Comparison of ENCODE assay signal across 15 mouse cellular contexts in genomic region chr12:109594961-109595360, GRCm38 (mm10). TPM values are rescaled to one million over a fixed set of nuclear protein-coding genes. Genes with fewer than 3 reads are reported as not detected.
DNase-seq lines count a peak whose midpoint lies in the region; ATAC-seq lines count a peak whose summit lies in the region.
"Had no signal": no experiment of that assay in that cellular context is flagged by ENCODE, and none has a peak within 500 bp of the region (broad histone marks: within the 10 kb centered on the region; RNA-seq: fewer than 3 reads in every experiment).

No protein-coding gene starts in this region.

- H3K4me3 ChIP-seq in liver, embryonic 12.5 days, result no peak overlapping the region
- H3K4me3 ChIP-seq in liver, embryonic 11.5 days (ENCODE audit: low read depth, low read length), result no peak overlapping the region
- H3K4me3 ChIP-seq in intestine, embryonic 14.5 days (ENCODE audit: low read depth, low read length), result no peak overlapping the region
- H3K4me3 ChIP-seq in forebrain, embryonic 11.5 days (ENCODE audit: low read depth, low read length), result no peak overlapping the region
- H3K4me3 ChIP-seq: liver, embryonic 15.5 days had no signal

- H3K36me3 ChIP-seq in liver, embryonic 12.5 days, result peaks cover 46% of the 10 kb centered on the region
- H3K36me3 ChIP-seq in liver, embryonic 11.5 days (ENCODE audit: control insufficient read depth, insufficient read depth, low read length), result peaks cover 9% of the 10 kb centered on the region
- H3K36me3 ChIP-seq in intestine, embryonic 14.5 days (ENCODE audit: control insufficient read depth, insufficient read depth, low read length), result peaks cover 56% of the 10 kb centered on the region
- H3K36me3 ChIP-seq in forebrain, embryonic 11.5 days (ENCODE audit: control insufficient read depth, insufficient read depth, low read length), result peaks cover 10% of the 10 kb centered on the region; the same call in 1 of the 2 replicates

- no peak overlapping the region for H3K4me2 ChIP-seq in liver, embryonic 12.5 days
- no peak overlapping the region for H3K4me2 ChIP-seq in liver, embryonic 11.5 days
- no peak overlapping the region for H3K4me2 ChIP-seq in intestine, embryonic 14.5 days (ENCODE audit: low read length)
- H3K4me2 ChIP-seq in forebrain, embryonic 11.5 days (ENCODE audit: low read depth, low read length, severe bottlenecking), result no peak overlapping the region
- H3K4me2 ChIP-seq: liver, embryonic 15.5 days had no signal

- H3K27me3 ChIP-seq in liver, embryonic 12.5 days (replicated peaks), result no peaks in the 10 kb centered on the region
- no peaks in the 10 kb centered on the region for H3K27me3 ChIP-seq in liver, embryonic 11.5 days (replicated peaks; ENCODE audit: control insufficient read depth, insufficient read depth, low read length)
- H3K27me3 ChIP-seq in intestine, embryonic 14.5 days (replicated peaks; ENCODE audit: control insufficient read depth, insufficient read depth, low read length), result no peaks in the 10 kb centered on the region
- H3K27me3 ChIP-seq in forebrain, embryonic 11.5 days (ENCODE audit: control insufficient read depth, insufficient read depth, low read length), result no peaks in the 10 kb centered on the region
- H3K27me3 ChIP-seq: liver, embryonic 15.5 days had no signal

- no peak for ATAC-seq in liver, embryonic 12.5 days
- no peak for ATAC-seq in liver, embryonic 11.5 days (replicated peaks; ENCODE audit: low FRiP score)
- ATAC-seq in common myeloid progenitor, adult 5-6 weeks (replicated peaks; ENCODE audit: low read depth, poor library complexity, severe bottlenecking), result 0 out of 2 replicates have a peak, but pooled peaks have one; percentile 58
- ATAC-seq in intestine, embryonic 14.5 days (replicated peaks; ENCODE audit: low FRiP score, low TSS enrichment, low read depth), result no peak
- ATAC-seq in megakaryocyte progenitor cell, adult 5-6 weeks (replicated peaks; ENCODE audit: poor library complexity), result peak; percentile 70
- no peak for ATAC-seq in forebrain, embryonic 11.5 days (replicated peaks; ENCODE audit: low FRiP score)
- ATAC-seq in cerebellum, adult (ENCODE audit: insufficient number of reproducible peaks, low FRiP score, low TSS enrichment), result no peak
- ATAC-seq: Patski had no signal

- H3K9ac ChIP-seq in liver, embryonic 12.5 days, result no peak overlapping the region
- H3K9ac ChIP-seq in liver, embryonic 11.5 days (ENCODE audit: low read depth, low read length), result no peak overlapping the region
- H3K9ac ChIP-seq in intestine, embryonic 14.5 days (ENCODE audit: low read length), result no peak overlapping the region
- no peak overlapping the region for H3K9ac ChIP-seq in forebrain, embryonic 11.5 days (ENCODE audit: low read length)
- H3K9ac ChIP-seq: liver, embryonic 15.5 days had no signal

- no peaks in the 10 kb centered on the region for H3K4me1 ChIP-seq in liver, embryonic 12.5 days
- H3K4me1 ChIP-seq in liver, embryonic 11.5 days (replicated peaks; ENCODE audit: control insufficient read depth, insufficient read depth, low read length), result no peaks in the 10 kb centered on the region; the same call in 1 of the 2 replicates
- peaks cover 25% of the 10 kb centered on the region for H3K4me1 ChIP-seq in intestine, embryonic 14.5 days (replicated peaks; ENCODE audit: control insufficient read depth, insufficient read depth, low read length)
- H3K4me1 ChIP-seq in forebrain, embryonic 11.5 days (replicated peaks; ENCODE audit: control insufficient read depth, insufficient read depth, low read length), result 0 out of 2 replicates have a peak, but pooled peaks cover 2% of the 10 kb centered on the region

- DNase-seq in liver, embryonic 11.5 days (ENCODE audit: low spot score), result no peak
- DNase-seq in intestine, embryonic 14.5 days (ENCODE audit: low spot score), result no peak
- no peak for DNase-seq in urinary bladder, postnatal 14 days (ENCODE audit: low spot score)
- no peak for DNase-seq in forebrain, embryonic 11.5 days (ENCODE audit: low spot score)
- DNase-seq: adrenal gland, adult 8-10 months; heart, postnatal 4 days; layer of hippocampus, adult 9-11 months; right cerebral cortex, postnatal 25 days had no signal

- 0 out of 2 replicates have a peak overlapping the region, but pooled peaks have one; percentile 40 for H3K27ac ChIP-seq in liver, embryonic 12.5 days
- no peak overlapping the region for H3K27ac ChIP-seq in liver, embryonic 11.5 days (ENCODE audit: low read depth, low read length)
- H3K27ac ChIP-seq in intestine, embryonic 14.5 days (ENCODE audit: low read depth), result peak overlapping the region; percentile 77
- no peak overlapping the region for H3K27ac ChIP-seq in forebrain, embryonic 11.5 days (ENCODE audit: low read depth, low read length)

- H3K9me3 ChIP-seq in liver, embryonic 12.5 days (replicated peaks), result no peaks in the 10 kb centered on the region
- H3K9me3 ChIP-seq in liver, embryonic 11.5 days (ENCODE audit: control insufficient read depth, low read length), result peaks cover 3% of the 10 kb centered on the region; the same call in 1 of the 2 replicates
- H3K9me3 ChIP-seq in intestine, embryonic 14.5 days (ENCODE audit: control insufficient read depth, low read length), result 0 out of 2 replicates have a peak, but pooled peaks cover 3% of the 10 kb centered on the region
- H3K9me3 ChIP-seq in forebrain, embryonic 11.5 days (ENCODE audit: control insufficient read depth, low read length), result no peaks in the 10 kb centered on the region
- H3K9me3 ChIP-seq: liver, embryonic 15.5 days had no signal

- WGBS in liver, embryonic 12.5 days (ENCODE audit: insufficient replicate concordance), result 67% methylated on average over 7 of the region's 7 CpGs
- WGBS in liver, embryonic 11.5 days, result 82% methylated on average over 7 of the region's 7 CpGs
- WGBS in intestine, embryonic 14.5 days, result 84% methylated on average over 7 of the region's 7 CpGs
- 90% methylated on average over 7 of the region's 7 CpGs for WGBS in forebrain, embryonic 11.5 days

RNA-seq across cellular contexts. Expression of gene Rtl1, which starts 5.2 kb away (rescaled TPM):
- 1.2 and 1.4 TPM in 2 replicates for polyA plus RNA-seq in liver, embryonic 12.5 days (2016; fragmentation: Nextera tagmentation; extraction: Ambion mirVana)
- polyA plus RNA-seq in liver, embryonic 11.5 days (2014; fragmentation: Nextera tagmentation; extraction: Ambion mirVana), result 1.6 TPM in 2 replicates
- not detected in 2 replicates for total RNA-seq in common myeloid progenitor, adult 5-6 weeks (2017)
- polyA plus RNA-seq in intestine, embryonic 14.5 days (2014; fragmentation: Nextera tagmentation; extraction: Ambion mirVana), result 1.9 TPM in 2 replicates
- not detected in 2 replicates for total RNA-seq in megakaryocyte progenitor cell, adult 5-6 weeks (2015)
- not detected in 2 replicates for total RNA-seq in megakaryocyte progenitor cell, adult 5-6 weeks (2017)
- polyA plus RNA-seq in forebrain, embryonic 11.5 days (2014; fragmentation: Nextera tagmentation; extraction: Ambion mirVana), result 0.97 and 1.2 TPM in 2 replicates
- total RNA-seq: megakaryocyte-erythroid progenitor cell, adult 5-6 weeks had no signal
- polyA plus RNA-seq: Patski had no signal

Comparison
In these comparisons a context has a peak if more than half of its experiments do, and no peak if none do; other contexts are left out.
1. H3K27ac ChIP-seq: peak in liver, embryonic 12.5 days (single experiment) and intestine, embryonic 14.5 days (single experiment); none in liver, embryonic 11.5 days (single experiment) and forebrain, embryonic 11.5 days (single experiment).
2. ATAC-seq: peak in common myeloid progenitor, adult 5-6 weeks (single experiment) and megakaryocyte progenitor cell, adult 5-6 weeks (single experiment); none in liver, embryonic 12.5 days (single experiment), liver, embryonic 11.5 days (single experiment), intestine, embryonic 14.5 days (single experiment), forebrain, embryonic 11.5 days (single experiment) and cerebellum, adult (single experiment).